Comparison of ENCODE assay signal across 7 mouse cellular contexts in the genomic region with DNA sequence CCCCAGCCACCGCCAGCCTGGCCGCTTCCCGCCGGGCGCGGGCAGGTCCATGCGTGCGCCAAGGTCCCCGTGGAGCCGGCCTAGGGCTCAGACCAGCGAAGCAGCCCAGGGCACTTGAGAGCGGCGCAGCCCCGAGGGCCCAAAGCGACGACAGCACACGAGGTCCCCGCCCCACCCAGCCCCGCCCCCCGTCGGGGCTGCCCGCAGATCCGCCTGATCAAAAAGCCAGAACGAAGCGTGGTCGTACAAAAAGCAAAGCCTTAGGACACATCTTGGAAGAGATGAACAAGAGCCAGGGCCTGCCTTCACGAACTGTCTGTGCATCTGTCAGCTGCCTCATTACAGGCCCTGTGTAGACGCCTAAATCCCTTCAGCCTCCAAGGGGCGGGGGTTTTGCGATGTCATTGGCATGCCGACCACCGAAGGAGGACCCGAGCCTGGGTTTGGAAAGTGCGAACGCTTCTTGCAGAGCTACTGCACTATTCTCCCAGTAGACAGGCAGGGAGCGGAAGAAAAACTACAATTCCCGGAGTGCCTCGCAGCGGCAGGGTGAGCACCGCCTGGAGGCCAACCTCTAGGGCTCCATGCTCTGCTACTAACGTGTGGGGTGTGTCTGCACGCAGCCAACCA. TPM values are rescaled to one million over a fixed set of nuclear protein-coding genes. Genes with fewer than 3 reads are reported as not detected.
DNase-seq lines count a peak whose midpoint lies in the region; ATAC-seq lines count a peak whose summit lies in the region.

No protein-coding gene starts in this region.

- peak overlapping the region; percentile 80 for H3K4me3 ChIP-seq in embryonic facial prominence, embryonic 10.5 days
- peak overlapping the region; percentile 89 for H3K4me3 ChIP-seq in limb, embryonic 10.5 days
- peak overlapping the region; percentile 92 for H3K4me3 ChIP-seq in midbrain, embryonic 13.5 days (replicated peaks)

- peak overlapping the region; percentile 96 for H3K27ac ChIP-seq in embryonic facial prominence, embryonic 10.5 days (replicated peaks)
- peak overlapping the region; percentile 95 for H3K27ac ChIP-seq in limb, embryonic 10.5 days
- H3K27ac ChIP-seq in midbrain, embryonic 13.5 days, result peak overlapping the region; percentile 92

- no peaks in the 10 kb centered on the region for H3K36me3 ChIP-seq in embryonic facial prominence, embryonic 10.5 days (replicated peaks)
- H3K36me3 ChIP-seq in limb, embryonic 10.5 days, result no peaks in the 10 kb centered on the region
- no peaks in the 10 kb centered on the region for H3K36me3 ChIP-seq in midbrain, embryonic 13.5 days

- no peaks in the 10 kb centered on the region for H3K27me3 ChIP-seq in embryonic facial prominence, embryonic 10.5 days (replicated peaks; ENCODE audit: low read depth, poor library complexity, severe bottlenecking)
- no peaks in the 10 kb centered on the region for H3K27me3 ChIP-seq in limb, embryonic 10.5 days (ENCODE audit: low read depth, poor library complexity, severe bottlenecking)
- no peaks in the 10 kb centered on the region for H3K27me3 ChIP-seq in midbrain, embryonic 13.5 days

- H3K9me3 ChIP-seq in embryonic facial prominence, embryonic 10.5 days, result no peaks in the 10 kb centered on the region
- no peaks in the 10 kb centered on the region for H3K9me3 ChIP-seq in limb, embryonic 10.5 days (replicated peaks)
- H3K9me3 ChIP-seq in midbrain, embryonic 13.5 days, result no peaks in the 10 kb centered on the region

- peak overlapping the region; percentile 90 for H3K4me2 ChIP-seq in midbrain, embryonic 13.5 days (replicated peaks)

- H3K9ac ChIP-seq in midbrain, embryonic 13.5 days (replicated peaks), result peak overlapping the region; percentile 93

- peak; percentile 95 for DNase-seq in adrenal gland, postnatal 10 days
- peak; percentile 94 for DNase-seq in embryonic facial prominence, embryonic 10.5 days (ENCODE audit: low spot score)
- DNase-seq in kidney, adult 11 months, result peak; percentile 96
- peak; percentile 90 for DNase-seq in limb, embryonic 10.5 days (ENCODE audit: low spot score)
- DNase-seq in spleen, adult 12 weeks (ENCODE audit: low spot score), result peak; percentile 74

- under 1% methylated on average over 42 of the region's 42 CpGs for WGBS in embryonic facial prominence, embryonic 10.5 days
- WGBS in limb, embryonic 10.5 days, result 2% methylated on average over 41 of the region's 42 CpGs
- WGBS in midbrain, embryonic 13.5 days, result under 1% methylated on average over 41 of the region's 42 CpGs

- H3K4me1 ChIP-seq in embryonic facial prominence, embryonic 10.5 days, result peaks cover 23% of the 10 kb centered on the region
- peaks cover 24% of the 10 kb centered on the region for H3K4me1 ChIP-seq in limb, embryonic 10.5 days
- H3K4me1 ChIP-seq in midbrain, embryonic 13.5 days (replicated peaks), result peaks cover 32% of the 10 kb centered on the region

- peak; percentile 75 for ATAC-seq in granulocyte monocyte progenitor cell, adult 5-6 weeks (replicated peaks; ENCODE audit: poor library complexity, severe bottlenecking)
- ATAC-seq in midbrain, embryonic 13.5 days, result peak; percentile 97

RNA-seq across cellular contexts. Expression of gene Ice1, which starts 0.3 kb away (rescaled TPM):
- 10 to 100 TPM; 22.5 to 31.4 TPM for total RNA-seq in adrenal gland, postnatal 10 days (2021)
- polyA plus RNA-seq in embryonic facial prominence, embryonic 10.5 days (2016; fragmentation: Nextera tagmentation; extraction: Ambion mirVana), result 23.6 and 25.2 TPM in 2 replicates
- total RNA-seq in granulocyte monocyte progenitor cell, adult 5-6 weeks (2014; fragmentation: Nextera tagmentation), result 33.6 and 37.3 TPM in 2 replicates
- total RNA-seq in granulocyte monocyte progenitor cell, adult 5-6 weeks (2017), result 24.9 TPM in 2 replicates
- 21.3 and 23.9 TPM in 2 replicates for polyA plus RNA-seq in limb, embryonic 10.5 days (2016; fragmentation: Nextera tagmentation; extraction: Ambion mirVana)
- polyA plus RNA-seq in midbrain, embryonic 13.5 days (2015; fragmentation: Nextera tagmentation; extraction: Ambion mirVana), result 30.5 and 31.2 TPM in 2 replicates

Comparison
In these comparisons a context has a peak if more than half of its experiments do, and no peak if none do; other contexts are left out.
1. Peak in every context shown above with its lines: DNase-seq, ATAC-seq, H3K4me3 ChIP-seq and H3K27ac ChIP-seq.